Mouse (Mus musculus) CH12.LX (cell line): ENCODE measurements around the gene Tmem199. TPM values are rescaled to one million over a fixed set of nuclear protein-coding genes. Genes with fewer than 3 reads are reported as not detected.
A peak's percentile ranks its signal among the peaks of the same experiment; 100 is the strongest.

Experiments used
- DNase-seq: peaks from one replicate; pipeline ENCODE4 v3.0.0-alpha.2; 2013; ENCODE audit errors: extremely low read depth
- H3K27ac ChIP-seq: 2 replicates; pipeline ENCODE4 v1.5.1; 2012; ENCODE audit warnings: low read depth, mild to moderate bottlenecking, control low read depth, moderate library complexity; ENCODE audit not compliant: insufficient read depth
- H3K27me3 ChIP-seq: replicated peaks from 2 replicates; pipeline ENCODE3; 2012; ENCODE audit warnings: inconsistent platforms
- H3K36me3 ChIP-seq, 2 experiments: replicated peaks in 1 of 2; 2 replicates each; pipeline versions ENCODE3 to v1.6.1; 2012; ENCODE audit warnings: inconsistent platforms in 1 of 2, low read length in 1 of 2, mild to moderate bottlenecking in 1 of 2, mixed read lengths in 1 of 2, moderate library complexity in 1 of 2; ENCODE audit not compliant: control insufficient read depth in 1 of 2, insufficient read depth in 1 of 2
- H3K4me1 ChIP-seq, 2 experiments: 2 replicates each; pipeline ENCODE4 v1.6.1; 2012; ENCODE audit warnings: inconsistent platforms in 1 of 2, moderate library complexity in 1 of 2; ENCODE audit not compliant: insufficient read depth in 2 of 2, control insufficient read depth in 1 of 2
- H3K4me2 ChIP-seq: 2 replicates; pipeline ENCODE4 v1.6.1; 2012; ENCODE audit warnings: low read depth, mild to moderate bottlenecking, control low read depth; ENCODE audit not compliant: poor library complexity, insufficient read depth, severe bottlenecking
- H3K4me3 ChIP-seq, 3 experiments: fragments of 150-350 bp in 1 of 3; sonication (generic) in 1 of 3; replicated peaks in 1 of 3; 2 replicates each; pipeline versions ENCODE3 to v1.5.1; 2011 to 2012; ENCODE audit warnings: low read depth in 2 of 3, low read length in 2 of 3, mild to moderate bottlenecking in 2 of 3, moderate library complexity in 2 of 3, control low read depth in 1 of 3, improper control_type of control experiment in 1 of 3, inconsistent platforms in 1 of 3, mixed read lengths in 1 of 3; ENCODE audit not compliant: poor library complexity in 1 of 3
- H3K79me2 ChIP-seq: replicated peaks from 2 replicates; pipeline ENCODE4 v1.6.1; 2012; ENCODE audit warnings: mild to moderate bottlenecking, moderate library complexity; ENCODE audit not compliant: control insufficient read depth, poor library complexity, insufficient read depth, severe bottlenecking; ENCODE audit errors: extremely low read depth
- H3K9ac ChIP-seq: 2 replicates; pipeline ENCODE4 v1.6.1; 2012; ENCODE audit warnings: low read depth, mild to moderate bottlenecking, control low read depth, moderate library complexity; ENCODE audit not compliant: insufficient read depth
- H3K9me3 ChIP-seq: replicated peaks from 2 replicates; pipeline ENCODE3; 2012; ENCODE audit warnings: low read length, inconsistent platforms, mixed read lengths
- BHLHE40 ChIP-seq: IDR thresholded peaks from 2 replicates; pipeline ENCODE4 v1.6.1; 2011; ENCODE audit warnings: mild to moderate bottlenecking, low read depth, low read length, improper control_type of control experiment
- CHD2 ChIP-seq: IDR thresholded peaks from 2 replicates; pipeline ENCODE4 v1.6.1; 2011; ENCODE audit warnings: low read length, improper control_type of control experiment
- E2F4 ChIP-seq: IDR thresholded peaks from 2 replicates; pipeline ENCODE4 v1.6.1; 2011; ENCODE audit warnings: low read depth, low read length, improper control_type of control experiment; ENCODE audit not compliant: insufficient replicate concordance
- ELF1 ChIP-seq: IDR thresholded peaks from 2 replicates; pipeline ENCODE4 v1.6.1; 2014; ENCODE audit warnings: low read depth, mild to moderate bottlenecking, inconsistent platforms, low read length, improper control_type of control experiment
- EP300 ChIP-seq: IDR thresholded peaks from 2 replicates; pipeline ENCODE4 v1.6.1; 2011; ENCODE audit warnings: low read length, improper control_type of control experiment
- GABPA ChIP-seq: IDR thresholded peaks from 2 replicates; pipeline ENCODE4 v1.6.1; 2012; ENCODE audit warnings: low read depth, low read length, improper control_type of control experiment, inconsistent platforms; ENCODE audit not compliant: insufficient replicate concordance
- HCFC1 ChIP-seq: IDR thresholded peaks from 2 replicates; pipeline ENCODE4 v1.6.1; 2012; ENCODE audit warnings: low read depth, mild to moderate bottlenecking, inconsistent platforms, low read length, improper control_type of control experiment
- IRF4 ChIP-seq: IDR thresholded peaks from 2 replicates; pipeline ENCODE4 v1.6.1; 2014; ENCODE audit warnings: low read depth, mild to moderate bottlenecking, inconsistent platforms, low read length, improper control_type of control experiment
- JUN ChIP-seq: IDR thresholded peaks from 2 replicates; pipeline ENCODE4 v1.6.1; 2011; ENCODE audit warnings: low read depth, mild to moderate bottlenecking, low read length, improper control_type of control experiment, moderate library complexity; ENCODE audit not compliant: insufficient read depth
- KAT2A ChIP-seq: IDR thresholded peaks from 2 replicates; pipeline ENCODE4 v1.6.1; 2012; ENCODE audit warnings: low read length, improper control_type of control experiment, inconsistent platforms; ENCODE audit not compliant: insufficient replicate concordance
- MAFK ChIP-seq: IDR thresholded peaks from 2 replicates; pipeline ENCODE4 v1.6.1; 2011; ENCODE audit warnings: low read length, improper control_type of control experiment; ENCODE audit not compliant: insufficient replicate concordance
- MAX ChIP-seq: IDR thresholded peaks from 2 replicates; pipeline ENCODE4 v1.6.1; 2011; ENCODE audit warnings: low read length, improper control_type of control experiment
- MAZ ChIP-seq: IDR thresholded peaks from 2 replicates; pipeline ENCODE4 v1.6.1; 2012; ENCODE audit warnings: low read depth, mild to moderate bottlenecking, inconsistent platforms, low read length, improper control_type of control experiment, moderate library complexity
- MEF2A ChIP-seq: IDR thresholded peaks from 2 replicates; pipeline ENCODE4 v1.6.1; 2014; ENCODE audit warnings: low read depth, mild to moderate bottlenecking, inconsistent platforms, low read length, improper control_type of control experiment, borderline replicate concordance
- MXI1 ChIP-seq: IDR thresholded peaks from 2 replicates; pipeline ENCODE4 v1.6.1; 2011; ENCODE audit warnings: mild to moderate bottlenecking, low read depth, low read length, improper control_type of control experiment
- MYC ChIP-seq: IDR thresholded peaks from 2 replicates; pipeline ENCODE4 v1.6.1; 2011; ENCODE audit warnings: low read depth, mild to moderate bottlenecking, improper control_type of control experiment, low read length
- NELFE ChIP-seq: IDR thresholded peaks from 2 replicates; pipeline ENCODE4 v1.6.1; 2011; ENCODE audit warnings: low read depth, low read length, improper control_type of control experiment
- NRF1 ChIP-seq: IDR thresholded peaks from 2 replicates; pipeline ENCODE4 v1.6.1; 2014; ENCODE audit warnings: low read depth, mild to moderate bottlenecking, inconsistent platforms, low read length, improper control_type of control experiment, moderate library complexity
- POLR2A ChIP-seq: IDR thresholded peaks from 2 replicates; pipeline ENCODE4 v1.6.1; 2011; ENCODE audit warnings: low read depth, mild to moderate bottlenecking, improper control_type of control experiment, low read length
- POLR2AphosphoS2 ChIP-seq: IDR thresholded peaks from 2 replicates; pipeline ENCODE4 v1.6.1; 2011; ENCODE audit warnings: low read depth, low read length, improper control_type of control experiment
- RCOR1 ChIP-seq: conservative IDR thresholded peaks from 2 replicates; pipeline ENCODE4 v1.6.1; 2012; ENCODE audit warnings: low read depth, mild to moderate bottlenecking, inconsistent platforms, low read length, improper control_type of control experiment
- SIN3A ChIP-seq: IDR thresholded peaks from 2 replicates; pipeline ENCODE4 v1.6.1; 2012; ENCODE audit warnings: low read length, improper control_type of control experiment, inconsistent platforms
- SMC3 ChIP-seq: IDR thresholded peaks from 2 replicates; pipeline ENCODE4 v1.6.1; 2011; ENCODE audit warnings: low read depth, low read length, improper control_type of control experiment
- TBP ChIP-seq: conservative IDR thresholded peaks from 2 replicates; pipeline ENCODE4 v1.6.1; 2011; ENCODE audit warnings: low read depth, low read length, improper control_type of control experiment
- TCF12 ChIP-seq: IDR thresholded peaks from 2 replicates; pipeline ENCODE4 v1.6.1; 2014; ENCODE audit warnings: low read depth, mild to moderate bottlenecking, inconsistent platforms, low read length, improper control_type of control experiment
- UBTF ChIP-seq: IDR thresholded peaks from 2 replicates; pipeline ENCODE4 v1.6.1; 2012; ENCODE audit warnings: low read depth, mild to moderate bottlenecking, inconsistent platforms, low read length, improper control_type of control experiment, moderate library complexity
- USF1 ChIP-seq: IDR thresholded peaks from 2 replicates; pipeline ENCODE4 v1.6.1; 2014; ENCODE audit warnings: low read depth, mild to moderate bottlenecking, inconsistent platforms, low read length, improper control_type of control experiment
- USF2 ChIP-seq: conservative IDR thresholded peaks from 2 replicates; pipeline ENCODE4 v1.6.1; 2011; ENCODE audit warnings: low read depth, low read length, improper control_type of control experiment
- ZC3H11A ChIP-seq: IDR thresholded peaks from 2 replicates; pipeline ENCODE4 v1.6.1; 2012; ENCODE audit warnings: low read depth, mild to moderate bottlenecking, inconsistent platforms, low read length, improper control_type of control experiment
- ZKSCAN1 ChIP-seq: IDR thresholded peaks from 2 replicates; pipeline ENCODE4 v1.6.1; 2012; ENCODE audit warnings: low read depth, inconsistent platforms, low read length, improper control_type of control experiment, borderline replicate concordance
- ZMIZ1 ChIP-seq: IDR thresholded peaks from 2 replicates; pipeline ENCODE4 v1.6.1; 2012; ENCODE audit warnings: low read depth, mild to moderate bottlenecking, inconsistent platforms, low read length, improper control_type of control experiment
- ZNF384 ChIP-seq: IDR thresholded peaks from 2 replicates; pipeline ENCODE4 v1.6.1; 2012; ENCODE audit warnings: low read depth, low read length, improper control_type of control experiment, inconsistent platforms
- dilution Hi-C: fragments of 300-500 bp; cut with MboI; formaldehyde crosslinking; loops from 2 replicates; pipeline ENCODE4 v1.14.3; 2020; ENCODE audit warnings: low sequenced_read_pairs; ENCODE audit not compliant: extremely low pct_unique_long_range_greater_than_20kb, extremely low pct_ligation_motif_present
- in situ Hi-C: fragments of 300-500 bp; cut with MboI; formaldehyde crosslinking; loops from 3 replicates; pipeline ENCODE4 v1.14.3; 2019; ENCODE audit warnings: low sequenced_read_pairs, low pct_ligation_motif_present, low pct_unique_long_range_greater_than_20kb, mixed read lengths
- polyA plus RNA-seq: library from polyadenylated mRNA; unstranded; fragments of >175 nt; gene quantifications from 2 replicates; pipeline ENCODE4 v1.2.1, GENCODE M21; 2012; ENCODE audit warnings: low read depth; ENCODE audit not compliant: insufficient read length
- total RNA-seq, 2 experiments: library from RNA; depleted of rRNA; stranded (reverse); fragments of 300-350 nt in 1 of 2; fragments of >200 nt in 1 of 2; gene quantifications; 2 replicates each; pipeline ENCODE4 v1.2.3; 2012 to 2014

The Tmem199 gene
- total RNA-seq (2012; rRNA removed) (80.4 and 93.6 TPM in 2 replicates), total RNA-seq (2014; rRNA removed) (109 and 118 TPM in 2 replicates), polyA plus RNA-seq (67.3 and 75.5 TPM in 2 replicates)

GRCm38 (mm10) chr11:78512025-78512957, at the start of gene Tmem199, which contains the start of gene Poldip2:
Gene Tmem199 (minus strand): TSS chr11:78512172.
Gene Poldip2 (plus strand): TSS chr11:78512193.
- H3K27ac ChIP-seq, result peak within 1 kb of the TSS; percentile 14; the same call in 1 of the 2 replicates
- in situ Hi-C loops, result no loop called here
- no peak for TF ChIP-seq GABPA
- peak; percentile 92 for TF ChIP-seq SIN3A
- peak; percentile 99 for TF ChIP-seq NELFE
- no peak for TF ChIP-seq EP300
- peak; percentile 77 for TF ChIP-seq USF2
- peak; percentile 82 for TF ChIP-seq POLR2AphosphoS2
- TF ChIP-seq POLR2A, result peak; percentile 99
- TF ChIP-seq ZC3H11A, result no peak
- TF ChIP-seq MAX, result peak; percentile 87
- TF ChIP-seq MXI1, result peak; percentile 88
- no peak for TF ChIP-seq JUN
- TF ChIP-seq E2F4, result no peak
- TF ChIP-seq ZMIZ1, result peak; percentile 98
- TF ChIP-seq RCOR1, result peak; percentile 76; the same call in 1 of the 2 replicates
- peak; percentile 54 for TF ChIP-seq MEF2A
- peak; percentile 88 for TF ChIP-seq ELF1
- TF ChIP-seq TCF12, result peak; percentile 95
- peak; percentile 55 for TF ChIP-seq NRF1
- peak; percentile 94 for TF ChIP-seq BHLHE40
- 0 out of 2 replicates have a peak, but pooled peaks have one; percentile 70 for TF ChIP-seq KAT2A
- no peak for TF ChIP-seq SMC3
- TF ChIP-seq HCFC1, result peak; percentile 87
- peak; percentile 89 for TF ChIP-seq USF1
- TF ChIP-seq TBP, result peak; percentile 85
- TF ChIP-seq ZKSCAN1, result no peak
- TF ChIP-seq MAFK, result 0 out of 2 replicates have a peak, but pooled peaks have one; percentile 52
- peak; percentile 61; the same call in 1 of the 2 replicates for TF ChIP-seq IRF4
- peak; percentile 63; the same call in 1 of the 2 replicates for TF ChIP-seq UBTF
- peak; percentile 81; the same call in 1 of the 2 replicates for TF ChIP-seq MAZ
- peak; percentile 29; the same call in 1 of the 2 replicates for TF ChIP-seq ZNF384
- peak; percentile 30; the same call in 1 of the 2 replicates for TF ChIP-seq CHD2
- peak; percentile 88; the same call in 1 of the 2 replicates for TF ChIP-seq MYC
- TF ChIP-seq, all 38 proteins: peak for 25
- H3K79me2 ChIP-seq, result peaks cover 25% of the 10 kb centered on the region
- DNase-seq, result peak; percentile 97
- peak within 1 kb of the TSS; percentile 74 to 85 (median 83) for H3K4me3 ChIP-seq
- H3K9ac ChIP-seq, result peak within 1 kb of the TSS; percentile 94
- H3K4me1 ChIP-seq, result peaks cover 0 to 31% of the 10 kb centered on the region in 2 experiments; a peak in 2 of 4 replicates
- dilution Hi-C loops, result no loop called here
- no peaks in the 10 kb centered on the region for H3K9me3 ChIP-seq
- peaks cover 42 to 59% of the 10 kb centered on the region in 2 experiments for H3K36me3 ChIP-seq
- H3K4me2 ChIP-seq, result peak within 1 kb of the TSS; percentile 99
- H3K27me3 ChIP-seq, result no peaks in the 10 kb centered on the region
